Mouse (Mus musculus) bone marrow macrophage, adult 2 months (primary cell): ENCODE results near the gene She.

Experiments used
- CTCF ChIP-seq: IDR thresholded peaks from 2 replicates; pipeline ENCODE4 v1.5.1; 2012; ENCODE audit warnings: low read depth, mild to moderate bottlenecking, low read length, moderate library complexity
- POLR2A ChIP-seq: IDR thresholded peaks from 2 replicates; pipeline ENCODE4 v1.6.1; 2012; ENCODE audit warnings: mild to moderate bottlenecking, low read depth, low read length, borderline replicate concordance

DNA sequence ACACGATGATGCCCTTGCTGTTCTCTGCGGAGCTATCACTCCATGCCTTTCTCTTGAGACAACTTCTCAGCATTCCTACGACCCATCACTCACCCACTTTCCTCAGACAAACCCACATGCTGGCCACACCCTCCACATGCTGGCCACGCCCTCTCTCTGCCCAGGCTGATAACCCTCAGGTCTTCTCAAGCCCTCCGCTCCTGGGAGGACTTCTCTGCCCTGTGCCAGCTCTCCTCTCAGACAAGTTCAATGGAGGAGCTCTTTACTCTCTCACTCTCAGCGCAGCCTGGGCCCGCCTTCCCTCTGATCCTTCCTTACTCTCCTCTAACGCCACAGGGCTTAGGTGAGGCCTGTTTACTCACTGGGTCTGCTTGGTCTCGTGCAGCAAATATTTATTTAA, 22.5 kb upstream of the She start:
- TF ChIP-seq CTCF (no peak), POLR2A (no peak)
